Mouse (Mus musculus): ENCODE data around the gene Krt32.

DNA sequence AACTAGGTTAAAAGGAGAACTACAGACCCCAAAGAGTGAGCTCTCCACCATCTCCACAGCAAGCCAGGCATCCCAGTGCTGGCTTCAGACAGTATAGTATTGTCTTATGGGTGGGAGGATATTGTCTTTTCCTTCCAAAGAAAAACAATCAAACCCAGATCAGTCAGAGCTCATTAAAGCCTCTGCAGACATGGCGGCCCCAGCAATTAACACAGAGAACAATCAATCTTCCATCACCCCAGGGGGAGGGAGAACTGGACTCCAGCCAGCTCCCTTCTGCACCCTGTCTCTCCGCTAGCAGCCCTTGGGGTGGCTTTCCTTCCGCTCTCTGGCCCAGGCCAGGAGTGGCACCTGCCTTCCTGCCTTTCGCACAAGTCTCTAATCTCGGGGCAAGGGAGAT lies 49.7 kb upstream of the Krt32 start:
- no peak for TF ChIP-seq BHLHE40 (IDR thresholded peaks at IDR 0.05; ENCODE audit: low read depth, low read length)
- TF ChIP-seq ZC3H11A (IDR thresholded peaks at IDR 0.05; ENCODE audit: low read depth, low read length) = no peak
- TF ChIP-seq ZNF384 (IDR thresholded peaks at IDR 0.05; ENCODE audit: low read depth, low read length) = no peak
- TF ChIP-seq CTCF (conservative IDR thresholded peaks at IDR 0.05 in 1 of 2, IDR thresholded peaks at IDR 0.05 in 1 of 2; ENCODE audit: low read depth in 2 of 2, low read length in 2 of 2) = no peak
- no peak for TF ChIP-seq TCF12 (IDR thresholded peaks at IDR 0.05; ENCODE audit: low read depth, low read length)
- no peak for TF ChIP-seq KAT2A (IDR thresholded peaks at IDR 0.05; ENCODE audit: insufficient replicate concordance, low read length)
- no peak for TF ChIP-seq POLR2A (IDR thresholded peaks at IDR 0.05; ENCODE audit: low read depth, low read length)
- no peak for TF ChIP-seq IRF4 (IDR thresholded peaks at IDR 0.05; ENCODE audit: low read depth, low read length)

Data from CH12.LX (cell line).